Mouse (Mus musculus) C2C12 (cell line): ENCODE results near the gene 1700013G24Rik.

Experiments used
- CEBPB ChIP-seq: IDR thresholded peaks from one replicate; pipeline ENCODE4 v1.6.1; 2011; ENCODE audit warnings: low read depth, mild to moderate bottlenecking, control low read depth, moderate library complexity
- CTCF ChIP-seq: IDR thresholded peaks from one replicate; pipeline ENCODE4 v1.5.1; 2011; ENCODE audit not compliant: control insufficient read depth, insufficient read depth, insufficient read length
- MAX ChIP-seq: IDR thresholded peaks from one replicate; pipeline ENCODE4 v1.6.1; 2011; ENCODE audit warnings: mild to moderate bottlenecking, control low read depth
- MYOD1 ChIP-seq: IDR thresholded peaks from one replicate; pipeline ENCODE4 v1.6.1; 2011; ENCODE audit warnings: low read depth; ENCODE audit not compliant: control insufficient read depth, insufficient read length
- MYOG ChIP-seq: IDR thresholded peaks from one replicate; pipeline ENCODE4 v1.6.1; 2011; ENCODE audit not compliant: control insufficient read depth, insufficient read length; ENCODE audit errors: extremely low read depth
- USF1 ChIP-seq: IDR thresholded peaks from one replicate; pipeline ENCODE4 v1.6.1; 2011; ENCODE audit warnings: low read depth, mild to moderate bottlenecking, control low read depth, moderate library complexity

DNA sequence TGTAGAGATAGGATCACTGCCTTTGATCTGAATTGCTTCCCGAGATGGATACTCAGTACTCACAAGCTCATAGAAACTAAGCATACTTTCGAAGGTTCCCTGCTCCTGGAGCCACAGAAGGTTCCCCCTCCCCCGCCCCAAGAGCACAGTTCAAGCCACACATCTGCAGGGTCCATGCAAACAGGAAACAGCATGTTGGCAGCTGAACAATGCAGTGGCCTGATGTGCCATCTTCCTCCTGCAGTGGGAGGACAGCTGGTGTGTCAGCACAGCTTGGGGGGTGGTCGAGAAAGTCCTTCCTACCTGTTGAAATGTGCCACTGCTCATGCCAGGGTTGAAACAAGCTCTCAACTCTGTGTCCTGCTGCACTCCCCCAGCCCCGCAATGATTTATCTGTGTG is 5.8 kb downstream of the 1700013G24Rik start:
- TF ChIP-seq MAX: no peak
- TF ChIP-seq CTCF: no peak
- no peak for TF ChIP-seq CEBPB
- no peak for TF ChIP-seq USF1
- TF ChIP-seq MYOG: no peak
- no peak for TF ChIP-seq MYOD1
